Mouse (Mus musculus): ENCODE results near the gene Ccdc9. TPM values are rescaled to one million over a fixed set of nuclear protein-coding genes. Genes with fewer than 3 reads are reported as not detected.
A peak's percentile ranks its signal among the peaks of the same experiment; 100 is the strongest.

Gene Ccdc9
- polyA plus RNA-seq, 1 experiment = 91.1 TPM

DNA sequence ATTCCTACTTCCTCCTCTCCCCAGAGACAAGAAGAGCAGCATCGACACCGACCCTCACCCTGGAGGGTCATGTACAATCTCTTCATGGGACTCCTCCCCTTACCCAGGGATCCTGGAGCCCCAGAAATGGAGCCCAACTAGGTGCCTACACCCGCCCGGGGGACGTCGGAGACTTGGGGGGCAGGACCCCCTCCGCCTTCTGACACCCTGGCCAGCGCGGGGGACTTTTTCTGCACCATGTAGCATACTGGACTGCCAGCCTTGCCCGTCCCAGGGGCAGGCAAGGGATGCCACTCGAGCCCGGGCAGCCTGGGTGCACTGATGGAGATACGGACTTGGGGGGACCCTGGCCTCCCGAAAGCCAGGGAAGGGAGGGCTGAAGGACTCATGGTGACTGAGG lies 30.5 kb upstream of the Ccdc9 start:
- DNase-seq = no peak
- Histone ChIP-seq H3K27me3 (ENCODE audit: control insufficient read depth, insufficient read depth, low read length) (no peaks in the 10 kb centered on the region), H3K27ac (ENCODE audit: insufficient read depth, low read length) (no peak overlapping the region), H3K4me1 (ENCODE audit: control insufficient read depth, insufficient read depth, low read length) (peaks cover 4% of the 10 kb centered on the region; the same call in 1 of the 2 replicates), H3K4me3 (replicated peaks; ENCODE audit: insufficient read depth, low read depth, low read length) (no peak overlapping the region)
- TF ChIP-seq POLR2A (IDR thresholded peaks at IDR 0.05; ENCODE audit: borderline replicate concordance, insufficient read depth, low read length) = no peak
- TF ChIP-seq CTCF (IDR thresholded peaks at IDR 0.05; ENCODE audit: borderline replicate concordance, insufficient read depth, low read depth, low read length) = no peak
- WGBS = 81% methylated on average over 14 of the region's 14 CpGs

DNA sequence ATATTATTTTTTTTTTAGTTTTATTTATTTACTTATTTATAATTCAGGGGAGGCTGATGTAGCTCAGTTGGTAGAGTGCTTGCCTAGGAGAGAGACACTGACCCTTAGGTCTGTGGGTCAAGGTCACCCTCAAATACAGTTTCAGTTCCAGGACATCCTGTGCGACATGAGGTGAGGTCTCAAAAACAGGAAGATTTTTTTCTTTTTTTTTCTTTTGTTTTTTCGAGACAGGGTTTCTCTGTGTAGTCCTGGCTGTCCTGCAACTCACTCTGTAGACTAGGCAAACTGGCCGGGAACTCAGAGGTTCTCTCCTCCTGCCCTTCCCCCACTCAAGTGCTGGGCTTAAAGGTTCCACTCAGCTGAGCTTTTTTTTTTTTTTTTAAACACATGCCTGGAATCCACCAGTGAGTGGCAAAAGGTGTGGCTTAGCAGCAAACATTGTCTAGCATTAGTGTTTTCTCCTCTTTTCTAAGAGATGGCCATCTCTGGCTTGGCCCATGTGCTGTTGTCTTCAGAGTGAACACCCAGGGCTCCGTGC lies 28.7 kb upstream of the Ccdc9 start:
- no peak for DNase-seq
- Histone ChIP-seq H3K4me3 (replicated peaks; ENCODE audit: insufficient read depth, low read depth, low read length) (no peak overlapping the region), H3K4me1 (ENCODE audit: control insufficient read depth, insufficient read depth, low read length) (peaks cover 4% of the 10 kb centered on the region; the same call in 1 of the 2 replicates), H3K27ac (ENCODE audit: insufficient read depth, low read length) (no peak overlapping the region), H3K27me3 (ENCODE audit: control insufficient read depth, insufficient read depth, low read length) (no peaks in the 10 kb centered on the region)
- 72% methylated on average over 4 of the region's 4 CpGs for WGBS
- no peak for TF ChIP-seq POLR2A (IDR thresholded peaks at IDR 0.05; ENCODE audit: borderline replicate concordance, insufficient read depth, low read length)
- TF ChIP-seq CTCF (IDR thresholded peaks at IDR 0.05; ENCODE audit: borderline replicate concordance, insufficient read depth, low read depth, low read length) = no peak

DNA sequence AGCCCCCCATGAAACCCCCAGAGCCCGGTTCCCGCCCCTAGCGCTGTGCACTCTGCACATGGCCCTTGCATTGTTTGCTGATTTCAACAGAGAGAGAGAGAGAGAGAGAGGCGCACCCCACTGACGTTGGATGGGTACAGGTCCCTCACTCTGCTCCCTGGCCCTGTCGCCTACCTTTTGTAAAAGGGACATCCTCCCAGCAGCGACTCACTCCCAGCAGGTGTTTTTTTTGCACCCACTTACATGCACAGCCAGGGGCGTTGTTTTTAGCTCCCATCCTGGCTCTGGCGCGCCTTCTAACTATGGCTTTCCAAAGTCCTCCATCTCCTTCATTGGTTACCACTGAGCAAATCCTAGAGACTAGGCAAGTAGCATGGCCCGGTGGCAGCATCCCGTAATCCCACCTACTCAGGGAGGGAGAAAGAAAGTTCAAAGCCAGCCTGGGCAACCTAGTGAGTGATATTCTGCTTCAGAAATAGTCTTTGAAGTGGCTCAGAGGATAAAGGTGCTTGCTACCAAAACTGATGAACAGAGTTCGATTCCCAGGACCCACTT lies 27.7 kb upstream of the Ccdc9 start:
- WGBS = 12% methylated on average over 13 of the region's 13 CpGs
- Histone ChIP-seq H3K4me3 (replicated peaks; ENCODE audit: insufficient read depth, low read depth, low read length) (peak overlapping the region; percentile 65), H3K27ac (ENCODE audit: insufficient read depth, low read length) (peak overlapping the region; percentile 80), H3K4me1 (ENCODE audit: control insufficient read depth, insufficient read depth, low read length) (peaks cover 4% of the 10 kb centered on the region; the same call in 1 of the 2 replicates), H3K27me3 (ENCODE audit: control insufficient read depth, insufficient read depth, low read length) (no peaks in the 10 kb centered on the region)
- peak in 1 of 2 experiments; percentile 86 for DNase-seq
- no peak for TF ChIP-seq CTCF (IDR thresholded peaks at IDR 0.05; ENCODE audit: borderline replicate concordance, insufficient read depth, low read depth, low read length)
- no peak for TF ChIP-seq POLR2A (IDR thresholded peaks at IDR 0.05; ENCODE audit: borderline replicate concordance, insufficient read depth, low read length)

DNA sequence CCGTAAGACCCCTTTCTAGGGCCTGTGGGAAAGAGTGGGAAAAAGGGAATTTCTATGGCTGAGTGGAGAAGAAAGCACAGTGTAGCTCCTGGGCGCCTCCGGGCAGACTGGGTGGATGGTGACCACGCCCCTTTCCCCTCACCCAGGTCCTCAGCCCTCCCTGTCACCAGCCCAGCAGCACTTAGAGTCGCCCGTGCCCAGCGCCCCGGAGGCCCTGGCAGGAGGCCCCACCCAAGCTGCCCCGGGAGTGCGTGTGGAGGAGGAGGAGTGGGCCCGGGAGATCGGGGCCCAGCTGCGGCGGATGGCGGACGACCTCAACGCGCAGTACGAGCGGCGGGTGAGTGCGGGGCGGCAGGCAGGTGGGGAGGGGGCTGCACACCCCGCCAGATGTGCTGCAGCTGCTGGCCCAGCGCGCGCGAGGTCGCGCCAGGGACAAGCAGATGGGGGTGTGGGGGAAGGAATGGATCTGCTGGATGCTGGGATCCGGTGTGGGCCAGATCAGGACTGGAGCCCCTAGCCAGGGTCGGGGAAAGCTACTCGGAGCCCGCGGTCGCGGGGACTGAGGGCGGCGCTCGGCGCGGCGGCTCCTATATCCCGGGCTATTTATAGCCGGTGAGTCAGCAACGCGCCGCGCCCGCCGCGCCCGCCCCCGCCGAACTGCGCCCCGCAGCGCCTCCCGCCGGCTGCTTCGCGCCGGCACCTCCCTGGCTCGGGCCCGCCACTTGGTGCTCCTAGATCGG lies 27.1 kb upstream of the Ccdc9 start:
- peaks cover 10% of the 10 kb centered on the region for H3K4me1 ChIP-seq (ENCODE audit: control insufficient read depth, insufficient read depth, low read length)
- peak in 1 of 2 experiments; percentile 85 for DNase-seq
- H3K27ac ChIP-seq (ENCODE audit: insufficient read depth, low read length) = peak overlapping the region; percentile 89
- TF ChIP-seq CTCF (IDR thresholded peaks at IDR 0.05; ENCODE audit: borderline replicate concordance, insufficient read depth, low read depth, low read length) (no peak), POLR2A (IDR thresholded peaks at IDR 0.05; ENCODE audit: borderline replicate concordance, insufficient read depth, low read length) (peak; percentile 96)
- peak overlapping the region; percentile 65 for H3K4me3 ChIP-seq (replicated peaks; ENCODE audit: insufficient read depth, low read depth, low read length)
- WGBS = 1% methylated on average over 58 of the region's 66 CpGs
- no peaks in the 10 kb centered on the region for H3K27me3 ChIP-seq (ENCODE audit: control insufficient read depth, insufficient read depth, low read length)

DNA sequence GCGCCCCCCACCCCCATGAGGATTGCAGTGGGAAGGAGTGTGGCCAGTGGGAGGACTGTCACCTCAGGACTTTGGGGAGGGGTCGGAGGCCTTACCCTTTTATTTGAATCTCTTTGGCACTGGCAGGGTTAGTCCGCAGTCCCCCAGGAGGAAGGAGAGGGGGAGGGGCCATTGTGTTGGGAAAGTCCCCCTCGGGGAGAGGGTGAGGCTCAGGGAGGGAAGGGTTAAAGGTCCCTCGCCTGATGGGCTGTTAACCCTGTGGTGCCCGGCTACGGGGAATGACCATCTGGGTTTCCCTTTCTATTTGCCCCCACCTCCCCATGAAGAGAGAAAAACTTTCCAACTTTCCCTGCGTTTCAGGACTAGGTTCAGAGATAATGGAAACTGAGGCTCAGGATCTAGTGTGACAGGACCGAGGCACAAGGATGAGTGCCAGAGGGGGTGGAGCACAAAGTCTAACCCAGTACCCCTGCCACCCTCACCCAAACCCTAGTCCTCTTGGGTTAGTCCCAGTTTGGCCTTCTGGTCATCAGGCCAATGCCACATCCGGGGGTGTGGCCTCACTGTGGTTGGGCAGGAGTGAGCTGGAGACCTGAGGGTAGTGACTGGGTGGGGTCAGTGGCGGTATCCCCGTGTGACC lies 26.2 kb upstream of the Ccdc9 start:
- 6% methylated on average over 12 of the region's 12 CpGs for WGBS
- Histone ChIP-seq H3K27me3 (ENCODE audit: control insufficient read depth, insufficient read depth, low read length) (no peaks in the 10 kb centered on the region), H3K27ac (ENCODE audit: insufficient read depth, low read length) (peak overlapping the region; percentile 89), H3K4me3 (replicated peaks; ENCODE audit: insufficient read depth, low read depth, low read length) (peak overlapping the region; percentile 25), H3K4me1 (ENCODE audit: control insufficient read depth, insufficient read depth, low read length) (peaks cover 11% of the 10 kb centered on the region)
- DNase-seq = peak; percentile 51 to 55
- TF ChIP-seq CTCF (IDR thresholded peaks at IDR 0.05; ENCODE audit: borderline replicate concordance, insufficient read depth, low read depth, low read length) = no peak
- no peak for TF ChIP-seq POLR2A (IDR thresholded peaks at IDR 0.05; ENCODE audit: borderline replicate concordance, insufficient read depth, low read length)

DNA sequence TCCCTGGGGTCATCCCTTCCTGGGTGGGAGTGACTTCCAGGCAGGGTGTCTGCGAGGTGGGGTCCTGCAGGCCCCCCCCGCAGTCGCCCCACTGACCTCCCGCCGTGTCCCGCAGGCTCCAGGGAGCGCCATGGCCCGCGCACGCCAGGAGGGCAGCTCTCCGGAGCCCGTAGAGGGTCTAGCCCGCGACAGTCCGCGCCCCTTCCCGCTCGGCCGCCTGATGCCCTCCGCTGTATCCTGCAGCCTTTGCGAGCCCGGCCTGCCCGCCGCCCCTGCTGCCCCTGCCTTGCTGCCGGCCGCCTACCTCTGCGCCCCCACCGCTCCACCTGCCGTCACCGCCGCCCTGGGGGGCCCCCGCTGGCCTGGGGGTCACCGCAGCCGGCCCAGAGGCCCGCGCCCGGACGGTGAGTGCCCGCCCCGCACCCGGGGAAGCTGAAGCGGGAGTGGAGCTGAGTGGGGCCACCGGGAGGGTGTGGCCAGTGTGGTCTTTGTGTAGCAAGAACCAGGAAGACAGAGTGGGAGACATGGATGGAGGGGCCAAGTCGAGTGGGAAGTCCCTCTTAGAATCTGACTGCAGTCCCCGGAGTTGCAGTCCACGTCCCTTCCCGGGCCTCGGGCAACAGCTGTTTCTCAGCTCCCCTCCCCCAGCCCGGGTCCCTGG lies 25.5 kb upstream of the Ccdc9 start:
- H3K27ac ChIP-seq (ENCODE audit: insufficient read depth, low read length) = peak overlapping the region; percentile 15; the same call in 1 of the 2 replicates
- peak overlapping the region; percentile 76 for H3K4me3 ChIP-seq (replicated peaks; ENCODE audit: insufficient read depth, low read depth, low read length)
- TF ChIP-seq CTCF (IDR thresholded peaks at IDR 0.05; ENCODE audit: borderline replicate concordance, insufficient read depth, low read depth, low read length) (no peak), POLR2A (IDR thresholded peaks at IDR 0.05; ENCODE audit: borderline replicate concordance, insufficient read depth, low read length) (no peak)
- H3K27me3 ChIP-seq (ENCODE audit: control insufficient read depth, insufficient read depth, low read length) = no peaks in the 10 kb centered on the region
- under 1% methylated on average over 47 of the region's 49 CpGs for WGBS
- H3K4me1 ChIP-seq (ENCODE audit: control insufficient read depth, insufficient read depth, low read length) = peaks cover 11% of the 10 kb centered on the region
- DNase-seq = peak; percentile 39 to 59

DNA sequence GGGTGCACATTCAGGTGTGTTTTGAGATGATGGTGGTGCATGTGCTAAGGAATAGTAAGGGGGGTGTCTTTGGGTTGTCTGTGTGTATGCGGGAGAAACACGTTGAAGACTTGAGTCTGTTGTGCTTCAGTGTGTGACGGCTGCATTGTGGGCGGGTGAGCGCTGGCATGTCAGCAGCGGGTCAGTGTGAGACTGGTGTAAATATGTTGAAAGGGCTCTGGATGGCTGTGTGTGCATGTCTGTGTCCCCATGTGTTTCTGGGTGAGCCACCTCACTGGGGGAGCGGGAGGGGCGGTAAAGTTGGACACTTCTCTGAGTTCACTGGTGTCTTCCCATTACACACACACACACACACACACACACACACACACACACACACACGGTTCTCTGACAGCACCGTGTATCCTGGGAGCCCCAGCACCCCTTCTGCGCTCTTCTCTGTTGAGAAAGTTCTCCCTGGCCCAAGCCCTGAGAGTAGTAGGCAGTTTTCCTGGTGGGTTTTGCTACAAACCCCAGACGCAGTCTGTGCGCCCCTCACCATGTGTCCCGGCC lies 24.9 kb upstream of the Ccdc9 start:
- Histone ChIP-seq H3K27me3 (ENCODE audit: control insufficient read depth, insufficient read depth, low read length) (no peaks in the 10 kb centered on the region), H3K27ac (ENCODE audit: insufficient read depth, low read length) (peak overlapping the region; percentile 42; the same call in 1 of the 2 replicates), H3K4me1 (ENCODE audit: control insufficient read depth, insufficient read depth, low read length) (peaks cover 11% of the 10 kb centered on the region), H3K4me3 (replicated peaks; ENCODE audit: insufficient read depth, low read depth, low read length) (peak overlapping the region; percentile 76)
- WGBS = 2% methylated on average over 14 of the region's 14 CpGs
- no peak for DNase-seq
- TF ChIP-seq POLR2A (IDR thresholded peaks at IDR 0.05; ENCODE audit: borderline replicate concordance, insufficient read depth, low read length) (no peak), CTCF (IDR thresholded peaks at IDR 0.05; ENCODE audit: borderline replicate concordance, insufficient read depth, low read depth, low read length) (no peak)
